Mouse (Mus musculus) layer of hippocampus, adult 9-10 months (tissue): ENCODE results near the gene Nectin1.

Experiments used
- DNase-seq: peaks from one replicate; pipeline ENCODE4 v3.0.0; 2022; ENCODE audit warnings: low spot score

Nectin1 gene

GRCm38 (mm10) chr9:43765419-43766179 lies 21.8 kb downstream of the Nectin1 start:
- no peak for DNase-seq

- no peak for DNase-seq
Measured at GRCm38 (mm10) chr9:43768779-43769178, 25.0 kb downstream of the Nectin1 start.

GRCm38 (mm10) chr9:43769228-43769627 lies 25.4 kb downstream of the Nectin1 start:
- no peak for DNase-seq

- DNase-seq, result no peak
Measured at GRCm38 (mm10) chr9:43769940-43770339, 26.2 kb downstream of the Nectin1 start.

- DNase-seq, result no peak
Measured at GRCm38 (mm10) chr9:43771041-43771440, 27.3 kb downstream of the Nectin1 start.

- no peak for DNase-seq
Measured at GRCm38 (mm10) chr9:43772460-43772859, 28.7 kb downstream of the Nectin1 start.

GRCm38 (mm10) chr9:43773521-43773920 lies 29.7 kb downstream of the Nectin1 start:
- DNase-seq, result no peak

- no peak for DNase-seq
Measured at GRCm38 (mm10) chr9:43774427-43774826, 30.6 kb downstream of the Nectin1 start.

- no peak for DNase-seq
Measured at GRCm38 (mm10) chr9:43776231-43776630, 32.4 kb downstream of the Nectin1 start.

- DNase-seq, result no peak
Measured at GRCm38 (mm10) chr9:43777362-43778360, 33.9 kb downstream of the Nectin1 start.

GRCm38 (mm10) chr9:43780883-43781282 lies 37.1 kb downstream of the Nectin1 start:
- no peak for DNase-seq

- no peak for DNase-seq
Measured at GRCm38 (mm10) chr9:43782401-43782800, 38.6 kb downstream of the Nectin1 start.

- no peak for DNase-seq
Measured at GRCm38 (mm10) chr9:43783959-43784358, 40.2 kb downstream of the Nectin1 start.

GRCm38 (mm10) chr9:43784841-43785240 lies 41.1 kb downstream of the Nectin1 start:
- DNase-seq, result no peak

- no peak for DNase-seq
Measured at GRCm38 (mm10) chr9:43787591-43787990, 43.8 kb downstream of the Nectin1 start.

- no peak for DNase-seq
Measured at GRCm38 (mm10) chr9:43792681-43793080, 48.9 kb downstream of the Nectin1 start.

- DNase-seq, result no peak
Measured at GRCm38 (mm10) chr9:43793411-43793810, 49.6 kb downstream of the Nectin1 start.

- DNase-seq, result no peak
Measured at GRCm38 (mm10) chr9:43796031-43796430, 52.2 kb downstream of the Nectin1 start.

- DNase-seq, result no peak
Measured at GRCm38 (mm10) chr9:43796841-43797740, 53.3 kb downstream of the Nectin1 start.

- no peak for DNase-seq
Measured at GRCm38 (mm10) chr9:43797746-43798145, 54.0 kb downstream of the Nectin1 start.

GRCm38 (mm10) chr9:43800525-43800924 lies 56.7 kb downstream of the Nectin1 start:
- no peak for DNase-seq

GRCm38 (mm10) chr9:43801911-43802310 lies 58.1 kb downstream of the Nectin1 start:
- DNase-seq, result peak; percentile 30
